Mouse (Mus musculus) embryo, embryonic 9.5 days (tissue): Measurements from ENCODE around the gene Cntnap2.
A peak's percentile ranks its signal among the peaks of the same experiment; 100 is the strongest.
"Not testable (repeated sequence)": the region's sequence is repeated elsewhere in the genome, so short reads cannot be mapped to it uniquely, and the experiment has no call there.

Source experiments
- DNase-seq: peaks from one replicate; pipeline ENCODE4 v3.0.0-alpha.2; 2017; ENCODE audit errors: extremely low spot score

The Cntnap2 gene

DNA sequence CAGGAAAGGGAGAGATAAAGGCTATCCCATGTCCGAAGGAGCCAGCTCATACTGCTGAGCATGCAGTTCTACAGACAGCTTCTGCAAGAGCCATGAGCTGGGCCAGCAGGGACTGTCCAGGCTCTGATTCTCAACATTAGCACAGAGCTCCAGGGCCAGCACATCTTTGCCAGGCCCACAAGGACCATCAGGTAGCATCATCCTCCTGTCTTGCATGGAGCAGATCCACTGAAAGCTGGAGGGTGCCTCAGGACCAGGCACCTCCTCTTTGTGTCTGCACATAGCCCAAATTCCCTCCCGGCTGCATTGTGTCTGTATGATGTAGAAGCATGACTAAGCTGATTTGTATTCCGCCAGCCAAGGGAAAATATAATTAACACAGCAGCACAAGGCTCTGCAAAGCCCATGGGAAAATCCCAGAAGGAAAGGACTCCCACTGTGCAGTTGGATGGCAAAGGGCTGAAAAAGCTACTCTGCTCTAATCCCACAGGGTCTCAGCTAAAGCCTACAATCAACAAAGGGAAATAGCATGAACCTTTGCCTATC, 2180.3 kb downstream of the Cntnap2 start:
- DNase-seq, result peak; percentile 44

DNA sequence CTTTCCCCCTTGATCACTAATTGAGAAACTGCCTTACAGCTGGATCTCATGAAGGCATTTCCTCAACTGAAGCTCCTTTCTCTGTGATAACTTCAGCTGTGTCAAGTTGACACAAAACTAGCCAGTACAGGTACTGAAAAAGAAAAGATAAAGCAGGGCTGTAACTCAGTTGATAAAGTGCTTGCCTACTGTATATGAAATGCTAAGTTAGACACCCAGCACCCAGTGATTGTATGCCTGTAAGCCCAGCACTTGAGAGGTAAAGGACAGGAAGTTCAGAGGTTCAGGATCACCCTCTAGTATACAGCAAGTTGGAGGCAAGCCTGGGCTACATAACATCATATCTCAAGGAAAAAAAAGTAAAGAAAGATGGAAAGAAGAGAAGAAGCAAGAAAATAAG, 2182.2 kb downstream of the Cntnap2 start:
- DNase-seq, result no peak

DNA sequence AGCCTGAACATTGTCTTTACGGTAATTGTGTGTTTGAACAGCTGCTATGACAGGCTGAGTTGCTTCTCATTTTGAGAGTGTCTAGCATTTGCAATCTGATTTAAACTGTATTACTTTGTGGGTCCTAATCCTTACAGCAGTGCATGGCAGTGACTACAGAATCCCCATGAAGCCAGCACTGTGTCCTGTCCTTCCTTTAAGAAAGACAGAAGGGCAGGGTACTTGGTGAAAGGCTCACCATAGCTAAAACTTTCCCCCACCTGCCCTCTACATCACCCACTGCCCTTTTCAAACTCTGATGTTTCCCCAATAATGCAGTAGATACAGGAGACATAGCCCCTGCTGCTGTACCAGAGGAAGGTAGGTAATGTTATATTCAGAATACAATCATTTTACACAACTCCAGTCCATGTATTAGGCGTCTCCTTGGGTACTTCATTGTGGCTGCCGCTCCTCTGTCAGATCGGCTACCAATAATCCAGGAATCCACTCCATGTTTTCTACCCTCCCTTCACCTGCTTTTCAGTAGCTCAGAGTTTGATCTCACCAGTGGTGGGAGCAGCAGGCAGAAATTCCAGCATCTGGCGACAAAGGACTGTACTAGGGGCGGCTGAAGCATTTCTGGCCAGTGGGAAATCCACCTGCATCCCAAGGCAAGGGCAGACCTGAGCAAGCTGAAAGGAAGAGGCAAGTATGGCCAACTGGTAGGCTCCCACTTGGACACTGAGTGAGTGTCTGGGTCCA, 2184.9 kb downstream of the Cntnap2 start:
- DNase-seq, result peak; percentile 84

DNA sequence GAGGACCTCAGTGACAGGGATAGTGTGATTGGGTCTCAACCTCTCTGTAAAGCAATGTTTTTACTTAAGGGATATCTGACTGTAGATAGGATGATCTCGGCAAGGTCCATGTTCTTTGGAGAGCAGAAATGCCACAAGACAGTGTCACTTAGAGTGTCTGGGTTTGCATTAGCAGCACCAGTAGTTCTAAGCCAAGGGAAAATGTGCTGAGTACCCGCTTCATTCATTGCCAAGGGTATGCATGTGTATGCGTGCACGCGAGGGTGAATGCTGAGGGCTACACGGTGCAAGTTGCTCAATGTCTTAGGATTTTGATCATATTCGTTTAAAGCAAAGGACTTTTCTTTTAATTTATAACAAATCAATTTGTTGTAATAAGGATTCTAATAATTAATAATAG, 2185.5 kb downstream of the Cntnap2 start:
- no peak for DNase-seq

DNA sequence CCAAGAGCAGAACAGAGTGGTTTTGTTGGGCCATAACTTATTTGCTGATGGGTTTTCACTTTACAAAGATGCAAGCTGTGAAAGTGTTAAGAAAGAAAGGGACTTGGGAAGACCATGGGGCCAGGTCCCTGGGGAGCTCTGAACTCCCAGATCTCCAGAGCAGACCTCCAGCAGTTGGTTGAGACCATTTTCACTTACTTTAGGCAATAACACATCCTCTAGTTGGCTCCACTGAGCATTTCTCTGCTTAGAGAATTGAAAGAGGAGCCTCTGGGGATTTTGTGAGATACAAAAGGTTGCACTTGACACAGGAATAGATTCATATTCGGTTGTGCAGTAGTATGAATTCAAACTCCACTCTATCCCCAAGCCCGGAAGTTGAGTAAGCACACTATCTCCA, 2196.1 kb downstream of the Cntnap2 start:
- no peak for DNase-seq

DNA sequence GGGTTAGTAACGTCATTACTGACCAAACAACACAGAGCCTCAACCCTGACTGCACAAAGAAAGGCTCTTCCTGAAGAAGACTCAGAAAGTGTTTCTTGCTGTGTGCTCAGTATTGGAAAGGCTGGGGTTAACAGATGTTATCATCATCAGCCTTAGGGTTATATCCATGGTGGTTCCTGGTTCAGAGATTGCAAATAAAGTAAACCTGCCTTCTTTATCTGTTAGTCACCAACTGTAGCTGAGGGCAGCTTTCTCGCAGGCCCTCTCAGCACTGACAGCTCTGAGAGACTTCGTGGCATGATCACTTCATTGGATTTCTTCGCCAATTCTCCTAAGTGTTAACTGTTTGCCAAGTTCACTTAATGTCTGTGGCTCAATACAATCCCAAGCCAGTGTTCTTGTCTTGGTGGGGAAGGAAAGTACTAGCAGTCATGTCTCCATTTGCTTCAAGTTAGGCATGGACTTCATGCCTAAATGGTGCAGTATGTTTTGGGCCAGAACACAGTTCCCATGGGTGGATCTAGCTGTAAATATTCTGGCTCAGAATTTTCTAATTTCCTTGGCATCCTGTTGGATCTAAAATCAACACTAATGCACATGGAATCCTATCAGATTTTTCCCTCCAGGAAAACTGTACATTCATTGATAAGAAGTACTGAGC, 2197.2 kb downstream of the Cntnap2 start:
- no peak for DNase-seq

DNA sequence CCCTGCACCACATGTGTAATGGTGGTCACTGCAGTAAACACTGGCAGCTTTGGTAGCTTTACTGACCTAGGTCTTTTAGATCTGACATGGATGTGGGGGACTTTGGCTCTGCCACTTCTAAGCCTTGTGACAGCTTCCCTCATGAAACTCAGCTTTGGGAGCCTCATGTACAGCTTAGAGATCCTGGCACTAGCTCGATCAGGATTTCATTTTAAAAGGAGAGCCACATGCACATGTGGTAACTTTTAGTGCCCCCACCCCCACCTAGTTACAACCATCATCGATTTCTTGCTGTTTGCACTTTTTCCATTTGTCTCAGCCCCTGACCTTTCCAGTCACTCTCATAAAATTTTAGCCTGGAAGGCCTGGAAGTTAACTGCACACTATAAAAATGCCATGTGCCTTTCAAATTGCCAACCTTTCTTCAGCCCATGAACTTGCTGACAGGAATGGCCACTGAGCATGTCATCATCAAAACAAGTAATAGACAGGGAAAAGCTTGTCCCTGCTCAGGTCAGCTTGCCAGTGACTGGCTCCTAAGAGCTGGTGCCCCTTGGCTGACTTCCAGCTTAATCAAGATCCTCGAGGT, 2197.9 kb downstream of the Cntnap2 start:
- no peak for DNase-seq

DNA sequence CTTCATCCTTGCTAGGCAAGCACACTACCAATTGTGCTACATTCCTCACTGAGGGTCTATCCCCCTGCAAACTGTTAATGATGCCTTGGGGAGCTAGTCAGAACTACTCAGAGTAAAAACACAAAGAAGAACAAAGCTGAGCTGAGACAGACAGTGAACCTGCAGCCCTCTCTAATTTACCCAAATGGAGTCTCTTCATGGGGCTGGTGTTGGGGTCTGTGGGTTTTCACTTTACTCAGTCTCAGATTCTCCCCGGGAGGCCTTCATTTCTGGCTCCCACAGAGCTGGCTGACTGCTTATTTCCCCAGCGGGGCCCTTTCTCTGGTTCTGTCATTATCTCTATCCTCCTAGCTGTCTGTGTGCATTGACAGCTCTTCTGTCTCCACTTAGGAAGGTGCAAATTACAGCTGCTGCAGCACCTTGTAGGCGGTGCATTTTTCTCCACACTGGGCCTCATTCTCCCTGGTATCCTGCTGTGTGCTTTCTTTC, 2200.5 kb downstream of the Cntnap2 start:
- DNase-seq, result no peak

DNA sequence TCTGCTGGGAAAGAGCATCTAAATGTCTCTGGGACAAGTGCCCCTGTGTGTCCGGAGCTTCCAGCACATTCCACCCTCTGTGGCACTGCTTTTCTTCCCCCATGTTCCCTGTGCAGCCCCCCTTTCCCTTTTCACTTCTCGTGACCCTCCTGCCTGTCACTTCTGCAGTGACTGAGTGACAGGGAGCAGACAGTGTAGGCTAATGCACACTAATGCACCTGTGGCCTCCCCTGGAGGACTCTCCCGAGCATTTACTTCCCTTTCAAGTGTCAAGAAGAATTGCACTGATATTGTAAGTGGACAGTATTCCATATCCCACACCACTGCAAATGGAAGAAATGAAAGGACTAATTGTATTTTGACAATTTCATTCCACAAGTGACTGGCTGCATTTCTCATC, 2208.1 kb downstream of the Cntnap2 start:
- no peak for DNase-seq

DNA sequence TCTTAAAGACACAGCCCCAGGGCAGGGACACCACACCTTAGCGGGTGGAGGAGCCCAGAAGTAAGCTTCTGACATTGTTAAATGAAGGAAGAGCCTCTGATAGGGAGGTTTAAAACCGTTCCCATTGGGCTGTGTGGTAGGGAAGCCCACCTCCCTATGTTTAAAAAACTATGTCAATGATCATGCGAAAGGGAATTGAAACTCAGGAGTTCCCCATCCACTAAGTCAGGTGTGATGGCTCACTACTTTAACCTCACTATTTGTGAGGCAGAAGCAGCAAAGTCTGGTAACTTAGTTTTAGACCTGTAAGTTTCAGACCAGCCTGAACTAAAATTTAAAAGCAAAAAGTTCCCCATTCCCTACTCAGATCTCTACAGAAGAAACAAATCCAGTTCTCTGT, 2210.3 kb downstream of the Cntnap2 start:
- no peak for DNase-seq

DNA sequence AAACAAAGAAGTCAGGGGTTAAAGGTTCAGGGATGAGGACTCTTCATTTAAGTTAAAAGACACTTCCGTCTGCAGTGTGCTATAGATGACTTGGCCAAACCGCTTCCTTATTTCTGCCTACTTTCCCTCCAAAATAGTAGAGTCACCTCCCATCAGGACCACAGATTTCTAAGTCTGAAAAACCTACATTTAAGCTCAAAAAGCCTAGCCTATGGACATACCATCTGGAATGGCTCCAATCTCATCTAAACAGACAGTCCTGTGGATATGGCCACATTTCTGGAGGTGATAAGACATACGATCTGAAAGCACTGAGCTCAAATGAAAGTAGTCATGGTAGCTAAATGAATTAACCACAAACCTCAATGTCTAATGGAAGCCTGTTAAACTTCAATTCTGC, 2212.4 kb downstream of the Cntnap2 start:
- no peak for DNase-seq

DNA sequence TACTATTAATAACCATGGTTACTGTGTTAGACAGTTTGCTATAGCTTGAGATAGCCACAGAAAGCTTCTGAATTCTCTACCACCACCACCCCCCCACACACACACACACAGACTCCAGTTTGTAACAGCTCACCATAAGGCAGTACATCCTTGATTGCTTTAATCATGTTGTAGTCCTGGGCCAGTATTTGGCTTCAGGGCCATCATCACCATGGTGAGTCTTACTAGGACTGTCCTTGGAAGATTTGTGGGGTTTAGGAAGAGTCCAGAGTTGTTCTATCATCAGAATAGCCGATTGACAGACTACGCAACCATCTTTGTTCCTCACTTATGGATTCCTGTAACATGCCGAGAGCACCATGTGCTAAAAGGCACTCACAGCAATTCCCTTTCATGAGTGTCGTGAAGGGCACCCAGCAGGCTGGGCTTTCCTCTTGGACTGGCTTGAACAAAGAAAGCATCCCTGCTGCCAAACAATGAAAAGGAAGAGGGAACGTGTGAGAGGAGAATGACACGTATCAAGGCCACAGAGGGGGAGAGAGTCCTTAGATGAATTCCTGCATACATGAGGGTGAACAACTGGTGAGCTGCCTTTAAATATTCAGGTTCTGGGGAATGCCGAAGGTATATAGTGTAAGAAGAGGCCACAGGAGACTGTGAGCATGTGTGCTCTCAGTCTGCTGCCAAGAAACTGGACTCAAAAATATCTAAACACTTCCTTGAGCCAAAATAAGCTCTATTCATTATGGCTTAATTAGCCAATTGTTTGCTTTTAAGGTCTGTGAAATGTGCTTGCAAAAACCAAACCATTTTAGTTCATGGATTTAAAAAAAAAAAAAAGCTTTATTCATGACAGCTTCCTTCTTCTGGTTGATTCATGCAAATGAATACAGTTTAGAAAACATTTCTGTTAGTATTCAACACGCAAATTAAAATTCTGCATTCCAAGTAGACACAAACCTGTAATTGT, 2213.7 kb downstream of the Cntnap2 start:
- no peak for DNase-seq

DNA sequence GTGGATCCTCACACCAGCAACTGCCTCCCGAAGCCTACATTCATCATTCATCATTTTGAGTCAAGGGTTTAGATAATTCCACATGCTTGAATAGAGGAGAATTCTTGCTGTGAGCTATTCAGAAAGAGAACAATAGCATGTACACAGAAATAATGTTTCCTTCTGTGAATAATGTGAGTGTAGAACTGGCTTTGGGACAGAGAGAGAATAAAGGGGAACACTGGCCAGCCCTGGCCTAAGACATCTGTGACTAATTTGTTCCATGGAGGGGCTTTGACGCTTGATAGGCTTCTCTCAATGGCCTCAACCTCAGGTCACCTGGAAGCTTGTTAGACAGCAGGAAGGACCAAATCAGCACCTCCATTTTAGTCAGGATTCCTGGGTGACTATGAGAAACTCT, 2215.9 kb downstream of the Cntnap2 start:
- DNase-seq, result no peak

DNA sequence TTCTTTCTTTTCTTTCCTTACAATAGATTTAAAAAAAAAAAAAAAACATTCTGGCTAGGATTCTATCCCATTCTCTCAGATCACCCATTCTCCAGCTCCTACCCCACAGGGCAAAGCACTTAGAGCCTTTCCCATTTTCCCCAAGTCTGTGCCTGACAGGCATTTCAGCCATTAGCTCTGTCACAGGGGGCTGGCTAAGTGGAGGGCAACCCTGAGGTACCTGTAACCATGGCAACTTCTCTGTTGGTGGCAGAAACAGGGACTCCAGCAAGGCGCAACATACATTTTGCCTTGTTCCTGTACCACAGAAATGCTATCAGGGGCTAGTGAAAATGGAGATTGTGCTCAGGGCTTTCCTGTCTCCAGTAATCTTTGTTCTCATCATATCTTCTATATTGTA, 2220.0 kb downstream of the Cntnap2 start:
- DNase-seq, result no peak

DNA sequence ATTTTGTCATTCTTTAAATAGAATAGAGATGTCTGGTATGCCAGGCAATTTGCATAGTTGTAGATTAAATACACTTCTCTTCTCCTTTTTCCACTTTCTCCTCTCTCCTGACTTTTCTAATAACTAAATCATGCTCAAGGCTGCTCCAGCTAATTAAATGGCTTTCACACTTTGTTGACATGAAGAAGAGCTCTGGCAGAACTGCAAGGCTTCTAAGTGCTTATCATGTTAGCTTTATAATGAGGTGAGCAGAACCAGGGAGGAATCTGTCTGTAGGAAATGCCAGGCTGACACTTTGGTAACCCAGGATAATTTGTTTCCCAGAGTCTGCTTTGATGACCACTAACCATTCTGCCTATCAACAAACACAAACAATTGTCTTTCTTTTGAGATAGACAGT, 2222.4 kb downstream of the Cntnap2 start:
- no peak for DNase-seq

DNA sequence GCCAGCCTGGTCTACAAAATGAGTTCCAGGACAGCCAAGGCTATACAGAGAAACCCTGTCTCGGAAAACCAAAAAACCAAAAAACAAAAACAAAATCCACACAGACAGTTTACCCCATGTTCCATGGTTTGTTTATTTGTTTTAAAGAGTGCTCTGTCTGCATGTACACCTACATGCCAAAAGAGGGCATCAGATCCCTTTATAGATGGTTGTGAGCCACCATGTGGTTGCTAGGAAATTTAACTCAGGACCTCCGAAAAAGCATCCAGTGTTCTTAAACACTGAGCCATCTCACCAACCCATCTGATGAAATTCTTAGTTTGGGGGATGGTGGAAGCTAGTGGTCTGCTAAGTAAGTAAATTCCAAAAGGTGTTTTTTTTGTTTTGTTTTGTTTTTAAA, 2225.6 kb downstream of the Cntnap2 start:
- no peak for DNase-seq

DNA sequence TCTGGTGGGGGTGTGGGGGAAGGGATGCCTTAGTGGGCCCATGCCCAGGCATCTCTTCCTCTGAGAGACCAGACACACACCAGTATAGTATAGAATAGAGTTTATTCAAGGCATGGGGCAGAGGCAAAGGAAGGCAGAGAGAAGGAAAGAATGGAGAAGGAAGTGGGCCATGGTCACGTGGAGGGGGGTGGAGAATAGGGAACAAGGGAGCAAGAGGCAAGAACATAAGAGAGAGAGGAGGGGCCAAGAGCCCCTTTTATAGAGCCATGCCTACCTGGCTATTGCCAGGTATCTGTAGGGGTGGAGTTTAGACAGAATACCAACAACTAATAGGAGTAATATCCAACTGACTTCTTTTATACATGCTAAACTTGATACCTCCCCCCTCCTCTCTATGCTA, 2226.6 kb downstream of the Cntnap2 start:
- DNase-seq, result no peak

DNA sequence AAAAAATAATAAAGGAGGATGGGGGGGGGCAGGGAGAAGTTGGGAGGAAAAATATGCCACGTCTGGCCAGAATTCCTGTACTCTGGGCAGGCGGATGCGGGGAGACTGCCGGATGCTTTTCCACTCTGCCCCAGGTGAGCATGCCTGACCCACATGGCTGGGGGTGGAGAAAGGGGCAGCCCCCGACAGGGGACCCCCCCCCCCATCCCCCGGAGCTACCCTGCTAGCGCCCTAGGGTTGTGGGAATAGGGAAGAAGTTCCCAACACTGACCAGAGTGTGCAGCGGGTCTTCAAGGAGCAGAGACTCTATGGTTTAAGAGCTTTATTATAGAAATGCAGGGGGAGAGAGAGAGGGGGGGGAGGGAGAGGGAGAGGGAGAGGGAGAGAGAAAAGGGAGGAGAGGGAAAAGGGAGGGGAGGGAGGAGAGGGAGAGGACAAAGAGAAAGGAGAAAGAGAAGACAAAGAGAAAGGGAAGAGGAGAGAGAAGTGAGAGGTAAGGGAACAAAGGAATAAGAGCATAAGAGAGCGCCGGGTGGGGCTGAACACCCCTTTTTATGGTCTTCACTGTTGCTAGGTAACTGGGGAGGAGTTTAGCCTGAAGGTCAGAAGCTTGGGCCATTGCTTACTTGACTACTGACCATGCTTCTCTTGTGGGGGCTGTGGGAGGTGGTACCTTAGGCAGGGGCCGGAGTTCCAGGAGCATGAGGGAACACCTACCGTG, 2227.2 kb downstream of the Cntnap2 start:
- DNase-seq, result not testable (repeated sequence)

DNA sequence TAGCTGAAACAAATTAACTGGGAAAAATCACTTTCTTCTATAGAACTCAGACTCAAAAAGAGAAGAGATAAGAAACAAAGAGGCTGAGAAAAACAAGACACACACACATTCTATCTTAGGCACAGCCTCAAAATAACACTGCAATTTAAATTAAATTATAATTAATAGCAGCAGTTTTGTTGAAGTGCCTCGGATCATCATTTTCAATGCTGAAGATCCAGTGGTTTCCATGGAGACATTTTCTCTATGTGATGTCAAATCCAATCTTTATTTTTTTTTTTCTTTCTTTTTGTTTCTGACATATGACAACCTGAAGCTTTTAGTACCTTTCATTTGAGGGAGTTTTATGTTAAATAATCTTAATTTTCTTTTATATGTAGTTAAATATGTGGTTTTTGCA, 2228.6 kb downstream of the Cntnap2 start:
- DNase-seq, result no peak

DNA sequence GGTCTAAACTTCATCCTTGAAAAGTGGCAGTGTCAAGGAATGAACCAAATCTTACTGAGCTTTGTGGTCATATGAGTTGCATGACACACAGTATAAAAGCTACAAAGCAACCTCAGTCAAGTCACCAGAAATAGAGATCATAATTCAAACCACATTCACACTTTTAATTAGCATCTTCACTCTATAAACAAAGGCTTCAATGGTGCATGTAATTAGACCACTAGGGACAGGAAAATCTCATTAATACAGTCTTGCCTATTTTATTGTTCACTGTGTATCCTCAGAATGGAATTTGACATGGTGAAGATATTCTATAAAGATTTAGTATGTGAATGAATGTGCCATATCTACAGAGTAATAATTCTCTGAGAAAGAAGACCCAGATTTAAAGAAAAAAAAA, 2232.8 kb downstream of the Cntnap2 start:
- no peak for DNase-seq

DNA sequence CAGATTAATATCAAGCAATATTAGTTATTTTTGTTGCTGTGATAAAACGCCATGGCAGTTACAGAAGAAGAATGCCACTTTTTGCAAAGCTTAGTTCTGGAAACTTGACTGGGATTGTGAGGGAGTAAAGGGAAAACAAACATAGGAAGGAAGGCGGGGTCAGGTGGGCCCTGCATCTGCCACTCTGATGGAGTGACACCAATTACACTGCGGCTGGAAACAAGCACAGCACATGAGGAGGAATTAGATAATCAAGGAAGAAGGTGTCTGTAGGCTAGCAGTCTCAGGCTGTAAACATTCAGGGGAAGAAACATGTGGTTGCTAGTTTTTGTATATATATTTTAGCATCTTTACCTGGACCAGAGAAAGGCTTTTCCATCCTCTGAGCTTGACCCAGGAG, 2233.3 kb downstream of the Cntnap2 start:
- DNase-seq, result no peak
